Mouse (Mus musculus): Measurements from ENCODE around the gene Izumo4.

GRCm38 (mm10) chr10:80704418-80704817, 2.4 kb downstream of the Izumo4 start:
- TF ChIP-seq HCFC1 (IDR thresholded peaks at IDR 0.05; ENCODE audit: low read depth, low read length) (no peak), CTCF (conservative IDR thresholded peaks at IDR 0.05 in 1 of 2, IDR thresholded peaks at IDR 0.05 in 1 of 2; ENCODE audit: low read depth in 2 of 2, low read length in 2 of 2) (no peak), USF1 (IDR thresholded peaks at IDR 0.05; ENCODE audit: low read depth, low read length) (no peak), TBP (conservative IDR thresholded peaks at IDR 0.05; ENCODE audit: low read depth, low read length) (no peak), ZNF384 (IDR thresholded peaks at IDR 0.05; ENCODE audit: low read depth, low read length) (no peak), NELFE (IDR thresholded peaks at IDR 0.05; ENCODE audit: low read depth, low read length) (no peak), SMC3 (IDR thresholded peaks at IDR 0.05; ENCODE audit: low read depth, low read length) (no peak), MAX (IDR thresholded peaks at IDR 0.05; ENCODE audit: low read length) (no peak), POLR2A (IDR thresholded peaks at IDR 0.05; ENCODE audit: low read depth, low read length) (no peak), E2F4 (IDR thresholded peaks at IDR 0.05; ENCODE audit: insufficient replicate concordance, low read depth, low read length) (no peak)

All from CH12.LX (cell line).